Mouse (Mus musculus): ENCODE results near the gene Fam3c. TPM values are rescaled to one million over a fixed set of nuclear protein-coding genes. Genes with fewer than 3 reads are reported as not detected.
A peak's percentile ranks its signal among the peaks of the same experiment; 100 is the strongest.

Gene Fam3c
- polyA plus RNA-seq, 1 experiment: 19.7 TPM

GRCm38 (mm10) chr6:22363590-22363989 lies 7.5 kb upstream of the Fam3c start:
- Histone ChIP-seq H3K27ac (ENCODE audit: control insufficient read depth, insufficient read depth, low read depth, low read length, poor library complexity) (no peak overlapping the region), H3K4me3 (replicated peaks; ENCODE audit: control insufficient read depth, low read depth, low read length) (no peak overlapping the region), H3K4me1 (ENCODE audit: control insufficient read depth, insufficient read depth, low read length) (peaks cover 3% of the 10 kb centered on the region; the same call in 1 of the 2 replicates)
- TF ChIP-seq CTCF (IDR thresholded peaks at IDR 0.05; ENCODE audit: control insufficient read depth, insufficient read depth, low read length): peak; percentile 8; the same call in 1 of the 2 replicates
- no peak for TF ChIP-seq POLR2A (IDR thresholded peaks at IDR 0.05; ENCODE audit: borderline replicate concordance, control insufficient read depth, low read depth, low read length)
- WGBS: 58% methylated on average over 3 of the region's 3 CpGs

GRCm38 (mm10) chr6:22361941-22362340 lies 5.9 kb upstream of the Fam3c start:
- Histone ChIP-seq H3K4me1 (ENCODE audit: control insufficient read depth, insufficient read depth, low read length) (peaks cover 3% of the 10 kb centered on the region; the same call in 1 of the 2 replicates), H3K27ac (ENCODE audit: control insufficient read depth, insufficient read depth, low read depth, low read length, poor library complexity) (no peak overlapping the region), H3K4me3 (replicated peaks; ENCODE audit: control insufficient read depth, low read depth, low read length) (no peak overlapping the region)
- WGBS: 68% methylated on average over 3 of the region's 3 CpGs
- TF ChIP-seq POLR2A (IDR thresholded peaks at IDR 0.05; ENCODE audit: borderline replicate concordance, control insufficient read depth, low read depth, low read length): no peak
- TF ChIP-seq CTCF (IDR thresholded peaks at IDR 0.05; ENCODE audit: control insufficient read depth, insufficient read depth, low read length): no peak

DNA sequence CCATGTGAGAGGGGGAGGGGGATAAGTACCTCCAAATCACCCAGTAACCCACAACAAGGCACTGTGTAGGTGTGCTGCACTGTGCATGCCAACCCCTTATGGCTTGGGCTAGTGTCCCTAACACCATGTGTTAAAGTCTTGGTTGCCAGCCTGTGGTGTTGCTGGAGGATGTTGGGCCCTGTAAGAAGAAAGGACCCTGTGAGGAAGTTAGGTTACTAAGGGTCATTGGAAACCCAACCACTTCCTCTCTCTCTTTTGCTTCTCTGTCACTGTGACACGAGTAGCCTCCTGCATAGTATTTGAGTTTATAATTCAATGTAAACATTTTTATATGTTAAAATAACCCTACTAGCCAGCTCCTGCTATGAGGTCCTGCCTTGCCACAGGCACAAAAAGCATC lies 3.0 kb upstream of the Fam3c start:
- H3K4me1 ChIP-seq (ENCODE audit: control insufficient read depth, insufficient read depth, low read length): peaks cover 3% of the 10 kb centered on the region; the same call in 1 of the 2 replicates
- H3K27ac ChIP-seq (ENCODE audit: control insufficient read depth, insufficient read depth, low read depth, low read length, poor library complexity): no peak overlapping the region
- no peak overlapping the region for H3K4me3 ChIP-seq (replicated peaks; ENCODE audit: control insufficient read depth, low read depth, low read length)
- TF ChIP-seq POLR2A (IDR thresholded peaks at IDR 0.05; ENCODE audit: borderline replicate concordance, control insufficient read depth, low read depth, low read length) (no peak), CTCF (IDR thresholded peaks at IDR 0.05; ENCODE audit: control insufficient read depth, insufficient read depth, low read length) (no peak)
- WGBS: 5% methylated on average over 1 of the region's 1 CpGs

GRCm38 (mm10) chr6:22357351-22357750 lies 1.3 kb upstream of the Fam3c start:
- no peak for TF ChIP-seq CTCF (IDR thresholded peaks at IDR 0.05; ENCODE audit: control insufficient read depth, insufficient read depth, low read length)
- no peak for TF ChIP-seq POLR2A (IDR thresholded peaks at IDR 0.05; ENCODE audit: borderline replicate concordance, control insufficient read depth, low read depth, low read length)
- WGBS: 90% methylated on average over 4 of the region's 4 CpGs
- peaks cover 3% of the 10 kb centered on the region; the same call in 1 of the 2 replicates for H3K4me1 ChIP-seq (ENCODE audit: control insufficient read depth, insufficient read depth, low read length)
- H3K27ac ChIP-seq (ENCODE audit: control insufficient read depth, insufficient read depth, low read depth, low read length, poor library complexity): no peak overlapping the region
- no peak overlapping the region for H3K4me3 ChIP-seq (replicated peaks; ENCODE audit: control insufficient read depth, low read depth, low read length)

DNA sequence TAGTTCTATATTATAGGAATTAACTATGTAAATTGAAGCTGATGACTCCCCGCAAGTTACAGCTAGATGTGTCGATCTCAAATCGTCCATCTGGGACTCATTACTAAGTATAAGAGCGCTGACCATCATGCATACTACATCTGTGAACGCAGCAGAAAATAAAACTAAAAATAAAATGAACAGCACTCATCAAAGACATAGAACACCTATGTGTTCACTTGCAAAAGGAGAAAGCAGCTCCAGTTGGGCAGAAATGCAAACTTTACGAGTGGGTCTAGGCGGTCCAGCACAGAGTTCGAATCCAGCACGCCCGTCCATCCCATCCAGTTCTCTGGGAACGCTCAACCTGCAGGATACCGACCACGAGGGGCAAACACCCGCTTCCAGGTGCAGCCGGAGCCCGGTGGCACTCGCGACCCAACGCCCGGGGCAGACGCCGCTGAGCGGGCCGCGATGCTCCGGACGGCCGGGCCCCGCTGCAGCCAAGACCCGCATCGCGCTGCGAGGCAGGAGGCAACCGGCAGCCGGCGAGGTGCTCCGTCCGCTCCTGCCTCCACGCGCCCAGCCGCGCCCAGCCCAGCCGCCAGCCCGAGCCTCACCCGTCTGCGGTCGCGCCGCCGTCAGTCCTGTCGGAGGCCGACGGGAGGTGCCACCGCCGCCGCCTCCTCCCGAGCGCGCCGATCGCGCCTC lies 502 bp downstream of the Fam3c start:
- peaks cover 3% of the 10 kb centered on the region; the same call in 1 of the 2 replicates for H3K4me1 ChIP-seq (ENCODE audit: control insufficient read depth, insufficient read depth, low read length)
- H3K27ac ChIP-seq (ENCODE audit: control insufficient read depth, insufficient read depth, low read depth, low read length, poor library complexity): peak overlapping the region; percentile 96
- WGBS: 2% methylated on average over 57 of the region's 62 CpGs
- no peak for TF ChIP-seq POLR2A (IDR thresholded peaks at IDR 0.05; ENCODE audit: borderline replicate concordance, control insufficient read depth, low read depth, low read length)
- no peak for TF ChIP-seq CTCF (IDR thresholded peaks at IDR 0.05; ENCODE audit: control insufficient read depth, insufficient read depth, low read length)
- H3K4me3 ChIP-seq (replicated peaks; ENCODE audit: control insufficient read depth, low read depth, low read length): peak overlapping the region; percentile 65

DNA sequence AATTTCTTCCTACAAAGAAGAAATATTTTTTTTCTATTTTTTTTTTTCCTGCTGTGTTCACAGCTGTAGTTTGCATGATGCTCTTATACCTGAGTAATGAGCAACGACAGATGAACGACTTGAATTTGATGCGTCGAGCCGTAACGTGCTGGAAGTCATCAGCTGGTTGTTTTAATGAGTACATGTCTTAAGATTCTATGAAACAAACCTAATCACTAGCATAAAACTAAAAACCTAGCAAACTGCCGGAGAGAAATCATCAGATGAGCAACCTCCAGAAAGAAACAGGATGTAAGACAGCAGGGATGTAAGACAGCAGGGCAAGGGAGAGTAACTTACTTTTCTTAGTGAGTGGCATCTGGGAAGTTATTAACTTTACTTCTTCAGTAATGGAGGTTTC lies 1.4 kb downstream of the Fam3c start:
- H3K4me3 ChIP-seq (replicated peaks; ENCODE audit: control insufficient read depth, low read depth, low read length): no peak overlapping the region
- no peak for TF ChIP-seq POLR2A (IDR thresholded peaks at IDR 0.05; ENCODE audit: borderline replicate concordance, control insufficient read depth, low read depth, low read length)
- TF ChIP-seq CTCF (IDR thresholded peaks at IDR 0.05; ENCODE audit: control insufficient read depth, insufficient read depth, low read length): no peak
- H3K4me1 ChIP-seq (ENCODE audit: control insufficient read depth, insufficient read depth, low read length): peaks cover 3% of the 10 kb centered on the region; the same call in 1 of the 2 replicates
- 79% methylated on average over 7 of the region's 7 CpGs for WGBS
- H3K27ac ChIP-seq (ENCODE audit: control insufficient read depth, insufficient read depth, low read depth, low read length, poor library complexity): no peak overlapping the region

DNA sequence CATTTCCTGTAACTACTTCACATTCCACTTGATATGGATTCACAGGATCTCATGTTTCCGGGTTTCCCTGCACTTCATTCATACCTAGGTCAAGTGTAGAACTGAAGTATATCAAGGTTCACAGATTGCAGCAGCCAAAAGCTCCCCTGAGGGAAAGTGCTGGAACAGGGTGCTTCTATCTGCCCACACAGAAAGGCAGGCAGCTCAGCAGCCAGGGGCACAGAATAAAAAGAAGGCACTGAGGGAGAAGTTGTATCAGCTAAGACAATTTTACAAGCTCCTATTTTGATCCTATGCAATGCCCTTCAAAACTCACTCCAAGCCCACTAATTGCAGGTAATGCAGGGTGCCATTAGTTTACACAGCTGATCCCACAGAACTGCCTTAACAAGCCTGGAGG lies 2.0 kb downstream of the Fam3c start:
- Histone ChIP-seq H3K27ac (ENCODE audit: control insufficient read depth, insufficient read depth, low read depth, low read length, poor library complexity) (no peak overlapping the region), H3K4me3 (replicated peaks; ENCODE audit: control insufficient read depth, low read depth, low read length) (no peak overlapping the region), H3K4me1 (ENCODE audit: control insufficient read depth, insufficient read depth, low read length) (peaks cover 2% of the 10 kb centered on the region; the same call in 1 of the 2 replicates)
- TF ChIP-seq CTCF (IDR thresholded peaks at IDR 0.05; ENCODE audit: control insufficient read depth, insufficient read depth, low read length) (no peak), POLR2A (IDR thresholded peaks at IDR 0.05; ENCODE audit: borderline replicate concordance, control insufficient read depth, low read depth, low read length) (no peak)
- WGBS: 84% methylated on average over 1 of the region's 1 CpGs

DNA sequence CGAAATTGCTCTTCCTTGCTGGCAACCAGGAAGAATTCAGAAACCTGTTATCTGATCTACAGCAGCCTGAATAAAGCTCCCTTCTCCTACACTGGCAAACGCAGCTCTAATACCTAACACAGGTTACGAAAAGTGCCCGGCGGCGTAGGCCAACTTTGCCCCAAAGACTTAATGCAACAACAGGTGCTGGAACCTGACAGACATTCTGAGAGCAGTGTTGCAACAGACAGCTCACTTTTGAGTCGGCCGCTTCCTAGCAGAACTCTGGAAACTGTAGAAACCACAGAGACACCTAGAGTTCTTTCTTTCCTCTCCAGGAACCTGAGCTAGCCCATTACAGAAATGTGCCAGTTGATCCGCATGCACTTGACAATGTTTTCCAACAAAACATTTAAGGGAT lies 4.5 kb downstream of the Fam3c start:
- H3K4me3 ChIP-seq (replicated peaks; ENCODE audit: control insufficient read depth, low read depth, low read length): no peak overlapping the region
- peaks cover 7% of the 10 kb centered on the region for H3K4me1 ChIP-seq (ENCODE audit: control insufficient read depth, insufficient read depth, low read length)
- 46% methylated on average over 9 of the region's 9 CpGs for WGBS
- no peak for TF ChIP-seq POLR2A (IDR thresholded peaks at IDR 0.05; ENCODE audit: borderline replicate concordance, control insufficient read depth, low read depth, low read length)
- no peak overlapping the region for H3K27ac ChIP-seq (ENCODE audit: control insufficient read depth, insufficient read depth, low read depth, low read length, poor library complexity)

GRCm38 (mm10) chr6:22350239-22350571 lies 5.8 kb downstream of the Fam3c start:
- WGBS: 38% methylated on average over 4 of the region's 4 CpGs
- H3K4me3 ChIP-seq (replicated peaks; ENCODE audit: control insufficient read depth, low read depth, low read length): no peak overlapping the region
- TF ChIP-seq POLR2A (IDR thresholded peaks at IDR 0.05; ENCODE audit: borderline replicate concordance, control insufficient read depth, low read depth, low read length): no peak
- TF ChIP-seq CTCF (IDR thresholded peaks at IDR 0.05; ENCODE audit: control insufficient read depth, insufficient read depth, low read length): no peak
- H3K27ac ChIP-seq (ENCODE audit: control insufficient read depth, insufficient read depth, low read depth, low read length, poor library complexity): no peak overlapping the region
- peaks cover 7% of the 10 kb centered on the region for H3K4me1 ChIP-seq (ENCODE audit: control insufficient read depth, insufficient read depth, low read length)
